Comparison of ENCODE assay signal across 21 mouse cellular contexts in genomic region chr12:117528509-117529145, GRCm38 (mm10). TPM values are rescaled to one million over a fixed set of nuclear protein-coding genes. Genes with fewer than 3 reads are reported as not detected.
DNase-seq lines count a peak whose midpoint lies in the region.
"Had no signal": no experiment of that assay in that cellular context is flagged by ENCODE, and none has a peak within 500 bp of the region (broad histone marks: within the 10 kb centered on the region; RNA-seq: fewer than 3 reads in every experiment).

No protein-coding gene starts in this region.

- intact Hi-C loops in left cerebral cortex, postnatal 14 days (cut with DNase I), result no loop called here
- intact Hi-C loops in left cerebral cortex, postnatal 4 days (cut with DNase I), result no loop called here

- DNase-seq in frontal cortex, adult 2 months (ENCODE audit: extremely low spot score in 1 of 2, low spot score in 1 of 2), result peak; percentile 41 to 46
- no peak for DNase-seq in frontal cortex, postnatal 10 days (ENCODE audit: low spot score in 2 of 2)
- peak; percentile 25 to 67 for DNase-seq in left cerebral cortex, postnatal 14 days (ENCODE audit: low spot score in 2 of 2)
- DNase-seq in left cerebral cortex, postnatal 4 days, result no peak
- DNase-seq in right cerebral cortex, postnatal 14 days, result peak; percentile 12
- DNase-seq in right cerebral cortex, adult 2 months (ENCODE audit: low spot score in 2 of 2), result no peak
- DNase-seq in ovary, postnatal 14 days (ENCODE audit: low spot score), result no peak
- DNase-seq: adrenal gland, postnatal 10 days; cerebellum, adult 11 months; cerebellum, adult 9-10 months; gastrocnemius, postnatal 25 days; heart, adult 11 months; heart, postnatal 36 days; kidney, adult 11 months; kidney, postnatal 14 days; layer of hippocampus, postnatal 36 days; liver, embryonic 13.5 days; lung, adult 18-20 months; midbrain, embryonic 14.5 days; retina, postnatal 1 day had no signal

RNA-seq across cellular contexts. Expression of gene Rapgef5, which starts 12.3 kb away (rescaled TPM):
- polyA plus RNA-seq in frontal cortex, adult 2 months (2012; rRNA removed), result 44.0 and 56.6 TPM in 2 replicates
- 100 to 1,000 TPM; 129 to 141 TPM for total RNA-seq in left cerebral cortex, postnatal 14 days (2021)
- 100 to 1,000 TPM; 103 to 112 TPM for total RNA-seq in left cerebral cortex, postnatal 4 days (2021)
- total RNA-seq: MEL had no signal

Comparison
In these comparisons a context has a peak if more than half of its experiments do, and no peak if none do; other contexts are left out.
1. DNase-seq: peak in frontal cortex, adult 2 months (2 of 2), left cerebral cortex, postnatal 14 days (2 of 2) and right cerebral cortex, postnatal 14 days (single experiment); none in frontal cortex, postnatal 10 days (0 of 2), left cerebral cortex, postnatal 4 days (single experiment), right cerebral cortex, adult 2 months (0 of 2) and ovary, postnatal 14 days (single experiment).